Mouse (Mus musculus): ENCODE results near the gene Cdca5.
"Not testable (repeated sequence)": the region's sequence is repeated elsewhere in the genome, so short reads cannot be mapped to it uniquely, and the experiment has no call there.

The Cdca5 gene

GRCm38 (mm10) chr19:6104476-6104875 lies 19.7 kb downstream of the Cdca5 start:
- DNase-seq (ENCODE audit: low spot score): no peak

- no peak for DNase-seq (ENCODE audit: low spot score)
These were observed 20.8 kb downstream of the Cdca5 start, which contains the start of gene Naaladl1 for GRCm38 (mm10) chr19:6105586-6105985. Gene Naaladl1 (plus strand): TSS chr19:6105782.

DNA sequence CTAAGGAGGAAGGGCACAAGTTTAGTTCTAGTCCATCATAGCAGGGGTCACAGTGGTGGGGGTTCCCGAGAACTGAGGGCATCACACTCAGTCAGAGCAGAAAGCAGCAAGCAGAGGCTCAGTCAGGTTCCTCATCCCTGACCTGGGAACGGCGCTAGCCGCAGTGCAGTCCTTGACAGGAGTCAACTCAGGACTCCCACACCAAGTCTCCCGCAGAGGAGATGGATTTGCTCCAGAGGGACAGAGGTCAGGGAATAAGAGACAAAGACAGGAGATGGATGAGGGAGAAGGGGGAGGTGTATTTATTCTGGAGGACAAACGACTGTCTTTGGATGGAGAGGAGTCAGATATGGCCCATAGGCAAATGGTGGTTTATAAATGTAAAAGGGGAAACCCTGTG lies 28.3 kb downstream of the Cdca5 start:
- no peak for DNase-seq (ENCODE audit: low spot score)

DNA sequence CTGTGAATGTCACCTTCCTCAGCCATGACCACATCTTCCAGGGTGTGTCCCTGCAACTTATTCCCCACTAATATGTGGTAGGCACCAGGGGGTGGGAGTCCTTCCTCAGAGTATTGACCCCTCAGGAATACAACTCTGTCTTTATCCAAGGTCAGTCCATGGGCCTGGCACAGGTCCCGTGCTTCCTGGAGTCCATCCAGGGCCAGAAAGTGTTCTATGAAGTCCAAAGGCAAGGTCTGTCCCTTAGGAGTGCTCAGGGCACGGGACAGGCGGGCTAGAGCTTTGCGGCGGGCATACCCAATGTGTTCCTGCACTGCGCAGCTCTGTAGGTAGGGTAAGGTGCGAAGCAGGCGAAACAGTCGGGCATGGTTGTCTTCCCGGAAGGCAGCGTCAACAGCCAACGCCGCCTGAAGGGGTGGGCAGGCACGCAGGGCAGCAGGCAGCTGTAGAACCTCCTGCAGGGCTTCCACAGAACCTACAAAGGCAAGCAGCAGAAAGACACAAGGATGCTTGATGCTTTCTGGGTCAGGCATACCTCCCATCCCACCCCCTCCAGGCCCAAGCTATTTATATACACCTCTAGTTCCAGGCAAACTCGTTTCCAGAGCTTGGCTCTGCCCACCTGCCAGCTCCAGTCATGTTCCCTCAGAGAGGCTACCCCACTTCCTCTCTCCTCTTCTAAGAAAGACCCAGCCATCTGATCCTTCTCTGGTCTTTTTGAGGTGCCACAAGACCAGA lies 31.5 kb downstream of the Cdca5 start:
- DNase-seq (ENCODE audit: low spot score): no peak

DNA sequence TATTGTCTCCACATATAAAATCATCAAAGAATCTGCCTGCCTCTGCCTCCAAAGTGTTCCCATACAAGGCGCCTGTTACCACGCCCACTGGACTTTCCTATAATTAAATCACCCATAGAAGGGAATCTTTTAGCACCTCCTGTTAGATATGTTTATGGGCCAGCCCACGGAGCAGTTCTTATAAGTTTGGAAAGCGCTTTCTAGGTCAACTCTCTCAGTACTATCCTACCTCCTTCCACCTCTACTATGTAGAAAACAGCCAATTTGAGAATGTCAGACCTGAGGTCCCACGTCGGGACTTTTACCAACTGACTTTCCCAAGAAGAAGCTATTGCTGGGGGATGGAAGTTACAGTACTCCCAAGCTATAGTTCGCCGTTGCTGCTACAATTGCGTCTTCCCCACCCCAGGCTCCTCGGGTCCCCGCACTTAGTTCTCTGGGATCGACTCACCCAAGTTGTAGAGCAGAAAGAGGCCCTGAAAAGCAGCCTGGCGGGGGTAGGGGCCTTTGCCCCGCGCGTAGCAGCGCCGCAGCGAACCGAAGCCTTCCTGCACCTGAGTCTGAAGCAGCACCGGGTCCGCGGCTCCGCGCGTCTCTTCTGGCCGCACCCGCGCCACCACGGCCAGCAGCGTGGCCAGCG lies 32.7 kb downstream of the Cdca5 start:
- no peak for DNase-seq (ENCODE audit: low spot score)

- DNase-seq (ENCODE audit: low spot score): peak; percentile 79
These were observed 33.3 kb downstream of the Cdca5 start, which contains the start of gene Sac3d1 for GRCm38 (mm10) chr19:6117986-6118676. Gene Sac3d1 (minus strand): TSS chr19:6118650.

DNA sequence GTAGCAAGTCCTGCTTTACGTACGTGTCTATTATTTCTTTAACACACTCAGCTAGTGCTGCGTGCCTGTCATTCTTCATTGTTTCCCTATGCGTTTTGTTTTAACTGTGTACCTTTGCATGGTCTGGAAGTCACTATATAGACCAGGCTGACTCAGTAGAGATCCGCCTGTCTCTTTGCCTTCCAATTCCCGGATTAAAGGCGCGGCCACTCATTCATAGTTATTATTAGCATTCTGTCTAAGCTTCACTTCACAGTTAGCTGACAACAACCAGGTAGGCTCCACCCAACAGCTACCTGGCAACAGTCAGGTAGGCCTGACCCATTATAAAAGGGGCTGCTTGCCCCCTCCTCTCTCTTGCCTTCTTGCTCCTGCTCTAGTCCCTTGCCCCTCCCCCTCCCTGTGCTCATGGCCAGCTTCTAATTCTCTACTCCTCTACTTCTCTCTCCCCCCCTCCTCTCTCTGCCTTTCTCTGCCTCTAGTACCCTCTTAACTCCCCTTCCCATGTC lies 33.9 kb downstream of the Cdca5 start:
- DNase-seq (ENCODE audit: low spot score): no peak

GRCm38 (mm10) chr19:6121761-6122160 lies 37.0 kb downstream of the Cdca5 start:
- no peak for DNase-seq (ENCODE audit: low spot score)

- no peak for DNase-seq (ENCODE audit: low spot score)
These were observed 38.5 kb downstream of the Cdca5 start for GRCm38 (mm10) chr19:6123330-6123729.

DNA sequence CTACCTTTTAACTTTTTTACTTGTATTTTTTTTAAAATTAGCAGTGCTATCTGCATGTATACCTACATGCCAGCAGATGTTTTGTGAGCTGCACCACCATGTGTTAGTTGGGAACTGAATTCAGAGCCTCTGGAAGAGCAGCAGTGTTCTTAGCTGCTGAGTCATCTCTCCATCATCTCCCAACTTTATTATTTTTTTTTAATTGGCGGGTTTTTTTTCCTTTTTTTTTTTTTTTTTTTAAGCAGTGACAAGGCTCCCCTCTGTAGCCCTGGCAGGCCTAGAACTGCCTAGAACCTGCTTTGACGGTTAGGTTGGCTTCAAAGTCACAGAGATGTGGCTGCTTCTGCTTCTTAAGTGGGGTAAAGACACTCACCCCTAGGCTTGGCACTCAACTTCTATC lies 40.1 kb downstream of the Cdca5 start:
- DNase-seq (ENCODE audit: low spot score): no peak

DNA sequence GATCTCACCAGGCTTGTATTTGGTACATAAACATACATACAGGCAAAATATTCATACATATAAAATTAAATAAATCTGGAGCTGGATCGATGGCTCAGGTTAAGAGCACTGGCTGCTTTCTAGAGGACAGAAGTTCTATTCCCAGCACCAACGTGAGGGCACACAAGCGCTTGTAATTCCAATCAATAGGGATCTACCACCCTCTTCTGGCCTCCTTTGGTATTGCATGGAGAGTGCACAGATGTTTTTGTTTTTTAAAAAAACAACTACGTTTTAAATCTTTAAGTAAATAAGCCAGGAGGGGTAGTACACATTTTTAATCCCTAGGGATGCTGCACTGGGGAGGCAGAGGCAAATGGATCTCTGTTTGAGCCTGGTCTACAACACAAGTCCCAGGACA lies 41.5 kb downstream of the Cdca5 start:
- peak; percentile 49 for DNase-seq (ENCODE audit: low spot score)

- no peak for DNase-seq (ENCODE audit: low spot score)
These were observed 42.2 kb downstream of the Cdca5 start for GRCm38 (mm10) chr19:6126789-6127580.

- DNase-seq (ENCODE audit: low spot score): peak; percentile 79
These were observed 43.1 kb downstream of the Cdca5 start, which contains the start of gene Snx15 for GRCm38 (mm10) chr19:6127760-6128341. Gene Snx15 (minus strand): TSS chr19:6128304.

DNA sequence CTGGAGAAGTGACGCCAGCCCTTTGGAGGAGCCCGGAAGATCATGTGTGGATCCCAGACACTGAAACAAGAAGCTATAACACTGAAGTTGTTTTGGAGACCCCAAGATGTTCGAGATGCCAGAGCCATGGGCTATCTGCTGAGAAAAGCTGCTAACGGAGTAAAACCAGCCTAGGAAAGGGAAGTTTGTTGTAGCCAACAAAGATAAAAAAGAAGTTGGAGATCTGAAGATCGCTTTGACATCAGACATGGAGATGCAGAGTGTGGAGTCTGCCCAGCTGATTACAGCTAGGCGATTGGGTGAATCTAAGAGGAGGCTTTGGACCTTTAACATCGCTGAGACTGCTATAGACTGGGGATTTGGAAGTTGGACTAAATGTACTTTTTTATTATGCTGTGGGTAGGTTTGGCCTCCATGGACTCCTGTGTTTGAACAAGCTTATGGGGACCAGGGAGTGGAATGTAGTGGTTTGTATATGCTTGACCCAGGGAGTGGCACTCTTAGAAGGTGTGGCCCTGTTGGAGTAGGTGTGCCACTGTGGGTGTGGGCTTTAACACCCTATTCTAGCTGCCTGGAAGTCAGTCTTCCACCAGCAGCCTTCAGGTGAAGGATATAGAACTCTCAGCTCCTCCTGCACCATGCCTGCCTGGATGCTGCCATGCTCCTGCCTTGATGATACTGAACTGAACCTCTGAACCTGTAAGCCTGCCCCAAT lies 45.8 kb downstream of the Cdca5 start:
- not testable (repeated sequence) for DNase-seq (ENCODE audit: low spot score)

GRCm38 (mm10) chr19:6132171-6132827 lies 47.5 kb downstream of the Cdca5 start:
- DNase-seq (ENCODE audit: low spot score): no peak

DNA sequence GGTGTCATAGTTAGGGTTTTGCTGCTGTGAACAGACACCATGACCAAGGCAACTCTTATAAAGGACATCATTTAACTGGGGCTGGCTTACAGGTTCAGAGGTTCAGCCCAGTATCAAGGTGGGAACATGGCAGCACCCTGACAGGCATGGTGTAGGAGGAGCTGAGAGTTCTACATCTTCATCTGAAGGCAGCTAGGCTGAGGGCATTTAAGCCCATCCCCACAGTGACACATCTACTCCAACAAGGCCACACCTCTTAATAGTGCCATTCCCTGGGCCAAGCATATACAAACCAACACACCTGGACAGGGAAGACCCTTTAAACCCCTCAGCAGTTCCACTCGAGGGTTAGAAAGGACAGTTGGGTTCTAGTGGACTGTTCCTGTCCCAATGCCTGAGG lies 48.4 kb downstream of the Cdca5 start:
- not testable (repeated sequence) for DNase-seq (ENCODE audit: low spot score)

DNA sequence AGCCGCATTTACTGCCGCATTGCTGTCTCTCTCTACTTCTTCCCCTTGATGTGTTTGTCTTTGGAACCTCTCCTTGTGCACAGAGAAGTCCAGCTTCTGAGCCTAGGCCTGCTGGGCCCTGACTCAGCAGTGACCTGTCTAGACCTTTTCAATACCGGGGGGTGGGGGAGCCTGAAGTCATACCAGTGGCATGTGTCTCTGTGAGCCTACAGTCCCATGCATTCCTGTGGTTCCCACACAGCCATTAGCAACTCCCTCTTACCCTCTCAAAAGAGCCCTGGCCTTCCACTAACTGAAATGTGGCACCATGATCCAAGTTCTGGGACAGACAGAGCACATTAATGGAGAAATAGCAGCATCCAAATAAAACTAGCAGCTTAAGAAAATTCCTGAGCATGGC lies 51.6 kb downstream of the Cdca5 start:
- DNase-seq (ENCODE audit: low spot score): no peak

GRCm38 (mm10) chr19:6139701-6140100 lies 54.9 kb downstream of the Cdca5 start:
- no peak for DNase-seq (ENCODE audit: low spot score)

DNA sequence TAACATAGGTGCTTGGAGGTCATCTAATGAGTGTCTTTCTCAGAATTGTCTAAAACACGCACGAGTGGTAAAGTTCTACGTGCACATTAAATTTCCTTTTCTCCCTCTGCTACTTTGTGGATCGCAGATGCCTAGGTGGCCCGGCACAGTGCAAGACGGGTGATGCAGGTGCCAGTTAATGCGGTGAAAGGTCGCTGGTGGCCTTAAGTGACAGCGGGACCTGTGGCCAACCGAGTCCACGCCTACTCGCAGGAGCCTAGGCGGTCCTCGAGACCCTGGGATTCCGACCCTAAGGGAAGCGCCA lies 55.5 kb downstream of the Cdca5 start:
- DNase-seq (ENCODE audit: low spot score): no peak

- peak; percentile 81 for DNase-seq (ENCODE audit: low spot score)
These were observed 56.1 kb downstream of the Cdca5 start, which contains the start of gene Batf2 for GRCm38 (mm10) chr19:6140678-6141393. Gene Batf2 (plus strand): TSS chr19:6140983.
